Mouse (Mus musculus) kidney, postnatal 36 days (tissue): ENCODE measurements around the gene Sipa1.

ENCODE experiments used
- DNase-seq, 2 experiments: peaks; one replicate each; pipeline ENCODE4 v3.0.0; 2021 to 2022; ENCODE audit warnings: mixed read lengths in 2 of 2

Sipa1 gene

DNA sequence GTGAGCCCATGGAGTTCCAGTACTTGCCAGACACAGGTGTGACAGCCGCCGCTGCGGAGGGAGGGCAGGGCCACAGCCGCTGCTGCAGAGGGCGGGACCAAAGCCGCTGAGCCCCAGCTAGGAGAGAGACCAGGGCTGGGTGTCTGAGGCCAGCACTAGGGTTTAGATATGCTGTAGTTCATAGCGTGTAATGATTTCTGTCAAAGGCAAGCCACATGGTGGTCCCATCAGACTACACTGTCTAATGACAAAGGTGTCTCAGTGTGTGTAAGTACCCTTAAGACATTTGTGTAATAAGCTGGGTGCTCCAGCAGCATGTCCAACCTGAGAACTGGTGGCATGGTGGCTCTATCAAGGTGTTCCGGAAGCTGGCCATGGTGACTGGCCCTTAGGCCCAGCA lies 21.9 kb downstream of the Sipa1 start:
- DNase-seq, result no peak

- DNase-seq, result no peak
Observed at GRCm38 (mm10) chr19:5641021-5641420, 22.5 kb downstream of the Sipa1 start.

GRCm38 (mm10) chr19:5640339-5640738 lies 23.2 kb downstream of the Sipa1 start:
- DNase-seq, result peak; percentile 40 to 46

DNA sequence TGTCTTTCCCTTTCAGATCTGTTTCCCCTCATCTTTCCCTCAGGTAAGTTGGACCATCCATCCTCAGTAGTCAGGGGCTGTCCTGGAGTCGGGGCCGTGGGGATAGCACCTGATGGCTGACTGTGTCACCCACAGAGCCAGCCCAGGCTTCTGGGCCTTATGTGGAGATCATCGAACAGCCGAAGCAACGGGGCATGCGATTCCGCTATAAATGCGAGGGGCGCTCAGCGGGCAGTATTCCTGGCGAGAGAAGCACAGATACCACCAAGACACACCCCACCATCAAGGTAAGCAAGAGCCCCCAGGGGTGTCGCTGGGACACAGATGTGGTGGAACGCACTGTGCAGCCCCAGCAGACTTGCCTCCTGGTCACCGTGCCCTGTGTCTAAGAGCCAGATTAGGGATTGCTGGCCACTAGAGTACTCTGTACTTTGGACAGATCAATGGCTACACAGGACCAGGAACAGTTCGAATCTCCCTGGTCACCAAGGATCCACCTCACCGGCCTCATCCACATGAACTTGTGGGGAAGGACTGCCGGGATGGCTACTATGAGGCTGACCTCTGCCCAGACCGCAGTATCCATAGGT lies 25.0 kb downstream of the Sipa1 start:
- DNase-seq, result no peak

DNA sequence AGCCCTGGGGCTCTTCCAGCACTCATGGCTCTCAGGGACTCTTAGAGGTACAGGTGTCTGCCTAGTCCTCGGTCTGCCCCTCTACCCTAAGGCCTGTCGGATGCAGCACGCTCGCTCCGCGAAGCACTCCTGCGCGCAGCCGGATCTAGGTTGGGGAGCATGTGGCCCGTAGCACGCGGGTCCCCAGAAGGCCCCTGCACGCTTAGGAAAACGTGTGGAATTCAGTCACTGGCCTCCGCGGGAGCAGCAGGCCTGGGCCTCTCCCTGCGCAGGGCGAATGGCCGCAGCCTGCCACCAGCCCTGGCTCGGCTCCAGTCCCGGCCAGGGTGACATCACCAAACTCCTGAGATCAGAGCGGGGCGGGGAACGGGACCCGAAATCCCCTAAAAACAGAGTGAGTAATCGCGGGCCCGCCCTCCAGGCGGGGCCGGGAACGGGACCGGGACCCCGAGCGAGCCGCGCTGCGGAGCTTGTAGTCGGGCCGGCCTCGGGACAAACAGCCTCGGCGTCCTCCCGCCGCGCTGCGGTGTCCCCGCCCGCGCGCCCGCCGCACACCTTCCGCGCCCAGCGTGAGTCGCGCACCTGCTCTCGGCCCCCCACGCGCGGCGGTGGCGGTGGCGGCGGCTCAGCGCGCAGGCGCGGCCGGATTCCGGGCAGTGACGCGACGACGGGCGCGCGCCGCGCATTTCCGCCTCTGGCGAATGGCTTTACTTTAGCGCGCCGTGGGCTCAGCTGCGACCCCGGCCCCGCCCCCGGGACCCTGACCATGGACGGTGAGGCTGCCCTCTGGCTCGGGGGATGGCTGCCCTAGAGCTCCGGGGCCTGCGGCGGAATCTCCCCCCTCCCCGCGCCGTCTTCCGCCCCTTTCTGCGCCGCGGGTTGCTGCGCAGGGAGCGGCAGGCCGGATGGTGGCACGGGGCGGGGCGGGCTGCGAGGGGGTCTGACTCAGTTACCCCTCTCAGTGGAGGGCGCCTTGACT lies 26.1 kb downstream of the Sipa1 start, which contains the start of gene Rela:
TSS of gene Rela (plus strand) at position 415 of the 979 bp plus-strand sequence.
- DNase-seq, result peak; percentile 94 to 95

DNA sequence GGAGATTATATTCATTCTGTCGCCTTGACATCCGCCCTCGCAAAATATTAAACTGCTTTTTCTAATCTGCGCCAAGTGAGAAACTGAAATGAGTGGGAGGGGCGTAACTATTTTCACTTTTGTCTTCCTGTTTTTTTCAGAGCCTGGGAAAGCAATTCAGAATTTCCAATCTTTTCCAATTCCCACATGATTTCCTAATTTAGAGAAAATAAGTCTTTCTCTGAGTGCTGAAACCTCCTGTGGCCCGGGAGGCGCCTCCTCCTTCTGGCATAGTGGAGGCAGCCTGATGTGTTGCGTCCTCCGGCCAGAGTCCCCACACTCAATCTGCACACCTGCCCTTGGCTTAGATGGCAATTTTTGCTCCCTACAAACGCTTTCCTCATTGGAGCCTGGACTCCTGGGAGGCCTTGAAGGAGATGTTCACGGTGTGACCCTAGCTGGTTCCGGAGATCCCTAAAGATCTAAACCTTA lies 26.9 kb downstream of the Sipa1 start:
- DNase-seq, result peak; percentile 52 to 54

GRCm38 (mm10) chr19:5636036-5636570 lies 27.4 kb downstream of the Sipa1 start:
- DNase-seq, result no peak

DNA sequence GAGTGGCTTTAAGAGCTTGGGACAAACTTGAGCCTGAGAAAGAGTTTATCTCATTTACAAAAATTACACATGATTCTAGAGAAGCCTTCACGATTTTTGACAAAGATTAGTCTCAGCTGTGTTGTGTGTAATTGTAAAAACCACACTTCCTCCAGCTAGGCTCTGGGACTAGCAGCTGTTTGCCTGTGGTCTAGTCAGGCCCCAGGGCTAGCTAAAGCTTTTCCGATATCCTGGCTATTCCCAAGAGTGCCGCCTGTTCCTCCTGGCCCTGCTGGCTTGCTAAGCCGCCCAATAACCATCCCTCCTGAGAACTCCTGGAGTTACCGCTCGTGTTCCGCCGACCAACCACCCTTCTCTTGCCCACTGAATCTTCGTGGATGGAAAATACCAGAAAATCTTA lies 31.4 kb downstream of the Sipa1 start:
- no peak for DNase-seq

DNA sequence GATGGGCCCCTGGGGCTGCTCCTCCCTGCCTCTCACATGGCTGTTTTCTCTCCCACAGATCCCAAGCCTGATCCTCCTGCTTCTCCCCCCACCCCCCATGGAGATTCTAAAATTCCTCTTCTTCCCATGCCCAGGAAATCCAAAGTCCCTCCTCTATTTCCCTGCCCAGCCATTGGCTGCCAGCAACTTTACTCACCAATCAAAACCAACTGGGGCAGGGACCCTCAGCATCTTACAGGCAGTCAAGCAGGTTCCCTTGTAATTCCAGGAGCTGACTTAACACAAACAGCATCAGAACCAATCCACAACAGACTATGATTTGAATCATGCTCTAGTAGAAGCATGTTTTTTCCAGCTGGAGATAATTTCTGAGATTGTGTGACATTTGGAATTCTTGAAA lies 33.6 kb downstream of the Sipa1 start:
- no peak for DNase-seq

DNA sequence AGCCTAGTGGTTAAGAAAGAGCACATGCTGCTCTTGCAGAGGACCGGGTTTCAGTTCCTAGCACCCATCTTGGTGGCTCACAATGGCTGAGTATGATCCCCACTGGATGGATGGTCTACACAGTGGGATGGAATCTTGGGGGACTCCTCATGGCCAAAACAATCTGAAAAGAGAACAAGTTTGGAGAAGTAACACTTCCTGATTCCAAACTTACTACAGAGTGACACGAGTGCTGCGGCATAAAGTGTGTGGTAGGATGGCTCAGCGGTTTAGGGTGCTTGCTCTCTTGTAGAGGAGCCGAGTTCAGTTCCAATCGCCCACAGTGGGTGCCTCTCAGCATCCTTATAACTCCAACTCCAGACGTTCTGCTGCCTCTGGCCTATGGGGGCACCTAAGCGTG lies 38.2 kb downstream of the Sipa1 start:
- DNase-seq, result no peak

DNA sequence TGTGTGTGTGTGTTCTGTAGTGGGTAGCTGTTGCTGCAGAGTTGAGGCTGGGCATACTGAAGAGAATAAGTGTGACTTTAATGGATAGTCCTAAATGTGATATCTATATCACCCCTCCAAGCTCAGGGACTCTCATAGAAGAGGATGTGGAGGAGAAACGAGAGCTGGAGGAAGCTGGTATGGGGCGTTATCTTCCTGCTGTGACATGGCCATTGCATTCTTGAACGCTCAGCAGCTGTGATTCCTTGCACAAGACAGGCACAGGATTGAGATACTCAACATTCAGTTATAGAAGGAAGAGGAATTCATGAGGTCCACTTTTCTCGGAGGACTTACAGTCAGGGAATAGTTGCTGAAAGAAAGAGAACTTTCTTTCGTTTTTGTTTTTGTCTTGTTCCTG lies 41.6 kb downstream of the Sipa1 start:
- no peak for DNase-seq

- DNase-seq, result no peak
Observed at GRCm38 (mm10) chr19:5620007-5620406, 43.5 kb downstream of the Sipa1 start.

- no peak for DNase-seq
Observed at GRCm38 (mm10) chr19:5614953-5615352, 48.6 kb downstream of the Sipa1 start.

DNA sequence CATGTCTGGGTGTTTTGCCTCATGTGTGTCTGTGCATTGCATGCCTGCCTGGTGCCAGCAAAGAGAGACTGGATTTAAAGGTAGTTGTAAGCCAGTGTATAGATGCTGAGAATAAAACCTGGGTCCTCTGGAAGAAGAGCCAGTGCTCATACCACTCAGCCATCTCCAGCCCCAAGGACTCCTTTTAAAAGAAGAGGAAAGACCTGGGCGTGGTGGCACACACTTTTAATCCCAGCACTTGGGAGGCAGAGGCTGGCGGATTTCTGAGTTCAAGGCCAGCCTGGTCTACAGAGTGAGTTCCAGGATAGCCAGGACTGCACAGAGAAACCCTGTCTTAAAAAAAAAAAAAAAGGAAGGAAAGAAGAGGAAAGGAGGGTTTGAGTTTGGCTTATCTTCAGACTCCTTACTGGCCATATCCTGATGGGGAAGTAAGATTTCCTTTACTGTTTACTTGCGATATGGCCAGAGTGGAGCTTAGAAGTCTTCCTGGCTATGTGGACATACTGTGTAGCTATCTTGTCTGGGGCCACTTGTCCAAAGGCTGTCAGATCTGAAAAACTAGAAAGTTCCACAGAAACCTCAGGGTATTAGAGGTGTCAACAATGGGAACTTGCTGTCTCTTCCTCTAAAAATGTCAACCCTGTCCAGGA lies 50.6 kb downstream of the Sipa1 start:
- no peak for DNase-seq

GRCm38 (mm10) chr19:5611973-5612372 lies 51.5 kb downstream of the Sipa1 start:
- DNase-seq, result peak in 1 of 2 experiments; percentile 19

DNA sequence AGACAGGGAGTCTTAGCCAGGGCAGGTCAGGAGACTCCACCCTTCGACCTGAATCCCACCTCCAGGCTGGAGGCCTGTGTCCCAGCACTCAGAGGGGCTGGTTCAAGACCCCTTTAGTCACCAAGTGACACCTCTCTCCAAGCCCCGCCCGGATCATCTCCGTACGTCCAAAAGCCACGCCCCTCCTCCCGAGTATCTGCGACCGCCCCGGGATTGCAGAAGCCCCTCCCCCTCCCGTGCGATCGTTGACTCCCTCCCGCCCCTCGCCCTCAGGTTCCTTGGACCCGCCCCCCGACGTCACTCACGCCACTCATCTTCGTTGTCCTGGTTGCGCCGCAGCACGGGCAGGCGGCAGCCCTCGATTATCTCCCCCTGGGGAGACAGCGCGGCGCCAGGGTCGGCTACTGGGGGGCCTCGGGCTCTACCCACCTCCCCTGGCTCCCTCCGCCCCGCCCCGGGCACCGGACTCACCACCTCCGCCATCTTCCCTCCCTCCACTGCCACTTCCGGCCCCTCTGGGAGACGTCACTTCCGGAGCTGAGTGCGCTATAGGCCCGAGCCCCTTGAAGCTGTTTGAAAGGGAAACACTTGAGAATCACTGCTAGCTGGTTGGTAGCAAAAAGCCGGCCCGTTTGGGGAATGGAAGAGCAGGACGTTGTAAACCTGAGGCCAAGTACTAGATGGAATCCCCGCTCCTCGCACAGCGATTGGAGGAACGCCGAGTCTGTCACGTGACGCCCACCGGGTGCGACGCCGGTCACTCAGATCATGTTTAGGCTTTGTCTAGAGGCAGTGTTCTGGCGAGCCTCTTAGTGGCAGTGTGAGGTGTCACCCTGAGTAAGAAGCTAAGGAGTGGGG lies 53.7 kb downstream of the Sipa1 start, which contains the start of gene Kat5:
TSS of gene Kat5 (minus strand) at position 691 of the 858 bp plus-strand sequence.
- peak; percentile 92 to 97 for DNase-seq

GRCm38 (mm10) chr19:5609171-5609546 lies 54.3 kb downstream of the Sipa1 start:
- DNase-seq, result no peak

DNA sequence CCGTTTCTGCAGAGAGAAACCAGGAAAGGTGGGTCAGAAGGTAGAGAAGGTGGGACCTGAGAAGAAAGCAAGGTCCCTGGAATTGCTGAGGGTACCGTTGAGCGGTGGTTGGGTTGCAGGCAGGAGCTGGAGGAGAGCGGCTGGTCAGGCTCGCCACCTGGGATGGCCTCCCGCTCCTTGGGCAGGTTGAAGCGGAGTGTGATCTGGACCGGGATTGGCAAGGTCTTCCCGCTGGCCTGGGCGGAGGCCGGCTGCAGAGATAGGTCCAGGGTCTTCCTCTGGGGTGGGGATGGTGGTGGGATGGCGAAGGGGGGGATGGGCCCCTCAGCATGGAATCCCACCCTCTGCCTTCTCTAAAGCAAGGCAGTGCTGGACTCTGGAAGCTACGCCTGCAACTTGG lies 54.8 kb downstream of the Sipa1 start:
- no peak for DNase-seq

- DNase-seq, result no peak
Observed at GRCm38 (mm10) chr19:5607705-5608410, 55.6 kb downstream of the Sipa1 start.

- DNase-seq, result peak in 1 of 2 experiments; percentile 8
Observed at GRCm38 (mm10) chr19:5606196-5606595, 57.3 kb downstream of the Sipa1 start.

GRCm38 (mm10) chr19:5605126-5605525 lies 58.4 kb downstream of the Sipa1 start:
- DNase-seq, result no peak
